Mouse (Mus musculus): ENCODE data around the gene G6pdx. TPM values are rescaled to one million over a fixed set of nuclear protein-coding genes. Genes with fewer than 3 reads are reported as not detected.

Gene G6pdx
- total and polyA plus RNA-seq, 3 experiments, result 35.9 to 70.5 (median 44.0) TPM

DNA sequence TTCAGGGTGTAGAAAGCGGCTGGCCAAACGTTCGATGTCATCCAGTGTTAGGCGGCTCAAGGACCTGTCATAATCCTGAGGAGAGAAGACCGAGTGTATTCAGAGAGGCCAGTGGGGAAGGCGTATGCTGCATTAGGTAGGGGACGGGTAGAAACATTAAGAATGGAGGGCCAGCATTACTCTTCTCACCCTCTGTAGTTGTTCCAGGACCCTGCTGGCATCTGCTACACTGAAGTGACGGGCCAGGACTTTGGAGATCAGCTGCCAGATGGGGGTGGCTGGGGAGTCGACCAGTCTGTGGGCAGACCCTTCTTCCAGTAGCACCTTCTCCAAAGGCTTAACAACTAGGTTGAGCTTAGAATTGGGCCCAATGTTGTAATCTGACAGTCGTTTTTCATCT is 61.5 kb downstream of the G6pdx start:
- Histone ChIP-seq H3K9me3 (replicated peaks; ENCODE audit: low read length) (no peaks in the 10 kb centered on the region), H3K36me3 (replicated peaks in 1 of 2; ENCODE audit: control insufficient read depth in 1 of 2, insufficient read depth in 1 of 2, low read length in 1 of 2) (peaks cover 21 to 36% of the 10 kb centered on the region in 2 experiments), H3K9ac (ENCODE audit: insufficient read depth, low read depth) (peak overlapping the region; percentile 83), H3K27me3 (replicated peaks) (no peaks in the 10 kb centered on the region), H3K27ac (ENCODE audit: insufficient read depth, low read depth) (no peak overlapping the region), H3K79me2 (replicated peaks; ENCODE audit: control insufficient read depth, extremely low read depth, insufficient read depth, poor library complexity, severe bottlenecking) (peaks cover 9% of the 10 kb centered on the region), H3K4me2 (ENCODE audit: insufficient read depth, low read depth, poor library complexity, severe bottlenecking) (peak overlapping the region; percentile 61; the same call in 1 of the 2 replicates), H3K4me1 (ENCODE audit: control insufficient read depth in 1 of 2, insufficient read depth in 2 of 2) (peaks cover 12 to 35% of the 10 kb centered on the region in 2 experiments; a peak in 3 of 4 replicates), H3K4me3 (replicated peaks in 1 of 3; ENCODE audit: low read depth in 2 of 3, low read length in 2 of 3, poor library complexity in 1 of 3) (peak overlapping the region; percentile 67 to 88 (median 70))
- dilution Hi-C loops (cut with MboI; ENCODE audit: extremely low pct_ligation_motif_present, extremely low pct_unique_long_range_greater_than_20kb, low sequenced_read_pairs) (no loop called here), in situ Hi-C loops (cut with MboI; ENCODE audit: low pct_ligation_motif_present, low pct_unique_long_range_greater_than_20kb, low sequenced_read_pairs) (no loop called here)
- no peak for TF ChIP-seq ELF1 (IDR thresholded peaks at IDR 0.05; ENCODE audit: low read depth, low read length)
- no peak for TF ChIP-seq MAFK (IDR thresholded peaks at IDR 0.05; ENCODE audit: insufficient replicate concordance, low read length)
- TF ChIP-seq GABPA (IDR thresholded peaks at IDR 0.05; ENCODE audit: insufficient replicate concordance, low read depth, low read length), result no peak
- no peak for TF ChIP-seq ETS1 (conservative IDR thresholded peaks at IDR 0.05; ENCODE audit: low read depth, low read length)
- no peak for TF ChIP-seq ZKSCAN1 (IDR thresholded peaks at IDR 0.05; ENCODE audit: borderline replicate concordance, low read depth, low read length)
- TF ChIP-seq SMC3 (IDR thresholded peaks at IDR 0.05; ENCODE audit: low read depth, low read length), result no peak
- TF ChIP-seq JUN (IDR thresholded peaks at IDR 0.05; ENCODE audit: insufficient read depth, low read depth, low read length), result no peak
- no peak for TF ChIP-seq MXI1 (IDR thresholded peaks at IDR 0.05; ENCODE audit: low read depth, low read length)
- no peak for TF ChIP-seq CHD1 (IDR thresholded peaks at IDR 0.05; ENCODE audit: low read depth, low read length)
- TF ChIP-seq USF1 (IDR thresholded peaks at IDR 0.05; ENCODE audit: low read depth, low read length), result no peak
- no peak for TF ChIP-seq TCF12 (IDR thresholded peaks at IDR 0.05; ENCODE audit: low read depth, low read length)
- TF ChIP-seq JUND (conservative IDR thresholded peaks at IDR 0.05; ENCODE audit: low read depth, low read length), result no peak
- TF ChIP-seq ZMIZ1 (IDR thresholded peaks at IDR 0.05; ENCODE audit: low read depth, low read length), result no peak
- TF ChIP-seq E2F4 (IDR thresholded peaks at IDR 0.05; ENCODE audit: insufficient replicate concordance, low read depth, low read length), result no peak
- TF ChIP-seq MAX (IDR thresholded peaks at IDR 0.05; ENCODE audit: low read length), result no peak
- no peak for TF ChIP-seq RAD21 (IDR thresholded peaks at IDR 0.05; ENCODE audit: low read depth, low read length)
- no peak for TF ChIP-seq USF2 (conservative IDR thresholded peaks at IDR 0.05; ENCODE audit: low read depth, low read length)
- DNase-seq (ENCODE audit: extremely low read depth), result no peak

Other genes starting within 250 kb of the G6pdx start
- gene Flna, start 179.4 kb downstream of the G6pdx start, total RNA-seq (2012; rRNA removed), result 78.7 and 82.4 TPM in 2 replicates
- 56.8 and 70.2 TPM in 2 replicates for gene Flna, start 179.4 kb downstream of the G6pdx start, total RNA-seq (2014; rRNA removed)
- 82.6 and 91.6 TPM in 2 replicates for gene Flna, start 179.4 kb downstream of the G6pdx start, polyA plus RNA-seq (2012; ENCODE audit: insufficient read length, low read depth)
- gene Emd, start 174.5 kb downstream of the G6pdx start, total RNA-seq (2012; rRNA removed), result 65.4 and 65.6 TPM in 2 replicates
- 80.1 and 99.4 TPM in 2 replicates for gene Emd, start 174.5 kb downstream of the G6pdx start, total RNA-seq (2014; rRNA removed)
- gene Emd, start 174.5 kb downstream of the G6pdx start, polyA plus RNA-seq (2012; ENCODE audit: insufficient read length, low read depth), result 73.8 and 132 TPM in 2 replicates
- 3,647 and 3,697 TPM in 2 replicates for gene Rpl10, start 158.4 kb downstream of the G6pdx start, total RNA-seq (2012; rRNA removed)
- gene Rpl10, start 158.4 kb downstream of the G6pdx start, total RNA-seq (2014; rRNA removed), result 3,137 and 3,420 TPM in 2 replicates
- gene Rpl10, start 158.4 kb downstream of the G6pdx start, polyA plus RNA-seq (2012; ENCODE audit: insufficient read length, low read depth), result 200 and 459 TPM in 2 replicates
- 31.9 and 40.4 TPM in 2 replicates for gene Taz, start 147.3 kb downstream of the G6pdx start, total RNA-seq (2012; rRNA removed)
- 29.2 and 31.6 TPM in 2 replicates for gene Taz, start 147.3 kb downstream of the G6pdx start, total RNA-seq (2014; rRNA removed)
- 25.6 and 29.0 TPM in 2 replicates for gene Taz, start 147.3 kb downstream of the G6pdx start, polyA plus RNA-seq (2012; ENCODE audit: insufficient read length, low read depth)
- 3.4 and 4.7 TPM in 2 replicates for gene Dnase1l1, start 146.9 kb downstream of the G6pdx start, total RNA-seq (2012; rRNA removed)
- gene Dnase1l1, start 146.9 kb downstream of the G6pdx start, total RNA-seq (2014; rRNA removed), result 3.8 and 5.1 TPM in 2 replicates
- 4.3 and 4.6 TPM in 2 replicates for gene Dnase1l1, start 146.9 kb downstream of the G6pdx start, polyA plus RNA-seq (2012; ENCODE audit: insufficient read length, low read depth)
- gene Atp6ap1, start 132.1 kb downstream of the G6pdx start, total RNA-seq (2012; rRNA removed), result 47.2 and 53.8 TPM in 2 replicates
- gene Atp6ap1, start 132.1 kb downstream of the G6pdx start, total RNA-seq (2014; rRNA removed), result 52.8 and 53.3 TPM in 2 replicates
- gene Atp6ap1, start 132.1 kb downstream of the G6pdx start, polyA plus RNA-seq (2012; ENCODE audit: insufficient read length, low read depth), result 61.3 and 66.4 TPM in 2 replicates
- gene Gdi1, start 124.2 kb downstream of the G6pdx start, total RNA-seq (2012; rRNA removed), result 29.6 and 42.7 TPM in 2 replicates
- 32.4 and 37.0 TPM in 2 replicates for gene Gdi1, start 124.2 kb downstream of the G6pdx start, total RNA-seq (2014; rRNA removed)
- gene Gdi1, start 124.2 kb downstream of the G6pdx start, polyA plus RNA-seq (2012; ENCODE audit: insufficient read length, low read depth), result 60.8 and 66.5 TPM in 2 replicates
- 26.4 and 30.4 TPM in 2 replicates for gene Fam50a, start 116.2 kb downstream of the G6pdx start, total RNA-seq (2012; rRNA removed)
- 8.3 TPM in 2 replicates for gene Fam50a, start 116.2 kb downstream of the G6pdx start, total RNA-seq (2014; rRNA removed)
- 47.0 and 58.4 TPM in 2 replicates for gene Fam50a, start 116.2 kb downstream of the G6pdx start, polyA plus RNA-seq (2012; ENCODE audit: insufficient read length, low read depth)
- 2.6 and 4.9 TPM in 2 replicates for gene Plxna3, start 100.1 kb downstream of the G6pdx start, total RNA-seq (2012; rRNA removed)
- 1.4 and 2.0 TPM in 2 replicates for gene Plxna3, start 100.1 kb downstream of the G6pdx start, total RNA-seq (2014; rRNA removed)
- gene Plxna3, start 100.1 kb downstream of the G6pdx start, polyA plus RNA-seq (2012; ENCODE audit: insufficient read length, low read depth), result 4.1 and 5.0 TPM in 2 replicates
- 57.9 and 68.6 TPM in 2 replicates for gene Lage3, start 75.6 kb downstream of the G6pdx start, total RNA-seq (2012; rRNA removed)
- gene Lage3, start 75.6 kb downstream of the G6pdx start, total RNA-seq (2014; rRNA removed), result 102 and 118 TPM in 2 replicates
- gene Lage3, start 75.6 kb downstream of the G6pdx start, polyA plus RNA-seq (2012; ENCODE audit: insufficient read length, low read depth), result 56.8 and 67.4 TPM in 2 replicates
- gene Ubl4a, start 56.0 kb downstream of the G6pdx start, total RNA-seq (2012; rRNA removed), result 12.7 and 18.8 TPM in 2 replicates
- gene Ubl4a, start 56.0 kb downstream of the G6pdx start, total RNA-seq (2014; rRNA removed), result 17.6 and 19.3 TPM in 2 replicates
- gene Ubl4a, start 56.0 kb downstream of the G6pdx start, polyA plus RNA-seq (2012; ENCODE audit: insufficient read length, low read depth), result 39.2 and 39.3 TPM in 2 replicates
- gene Slc10a3, start 55.8 kb downstream of the G6pdx start, total RNA-seq (2012; rRNA removed), result 7.4 and 11.6 TPM in 2 replicates
- gene Slc10a3, start 55.8 kb downstream of the G6pdx start, total RNA-seq (2014; rRNA removed), result 14.1 and 14.7 TPM in 2 replicates
- gene Slc10a3, start 55.8 kb downstream of the G6pdx start, polyA plus RNA-seq (2012; ENCODE audit: insufficient read length, low read depth), result 11.2 and 12.0 TPM in 2 replicates
- 8.7 and 12.5 TPM in 2 replicates for gene Fam3a, start 35.9 kb downstream of the G6pdx start, total RNA-seq (2012; rRNA removed)
- gene Fam3a, start 35.9 kb downstream of the G6pdx start, total RNA-seq (2014; rRNA removed), result 7.1 and 7.7 TPM in 2 replicates
- gene Fam3a, start 35.9 kb downstream of the G6pdx start, polyA plus RNA-seq (2012; ENCODE audit: insufficient read length, low read depth), result 8.3 and 12.3 TPM in 2 replicates
- gene Ikbkg, start 35.9 kb downstream of the G6pdx start, total RNA-seq (2012; rRNA removed), result 37.9 and 40.6 TPM in 2 replicates
- gene Ikbkg, start 35.9 kb downstream of the G6pdx start, total RNA-seq (2014; rRNA removed), result 25.0 and 26.4 TPM in 2 replicates
- gene Ikbkg, start 35.9 kb downstream of the G6pdx start, polyA plus RNA-seq (2012; ENCODE audit: insufficient read length, low read depth), result 20.5 and 28.3 TPM in 2 replicates
- gene Gm6880, start 52.2 kb upstream of the G6pdx start, total RNA-seq (2012; rRNA removed), result 0.25 and 0.59 TPM in 2 replicates
- not detected in 2 replicates for gene Gm6880, start 52.2 kb upstream of the G6pdx start, total RNA-seq (2014; rRNA removed)
- not detected in 2 replicates for gene Gm6880, start 52.2 kb upstream of the G6pdx start, polyA plus RNA-seq (2012; ENCODE audit: insufficient read length, low read depth)
- gene Olfr1326-ps1, start 145.7 kb upstream of the G6pdx start, total RNA-seq (2012; rRNA removed), result not detected in 2 replicates
- not detected in 2 replicates for gene Olfr1326-ps1, start 145.7 kb upstream of the G6pdx start, total RNA-seq (2014; rRNA removed)
- not detected in 2 replicates for gene Olfr1326-ps1, start 145.7 kb upstream of the G6pdx start, polyA plus RNA-seq (2012; ENCODE audit: insufficient read length, low read depth)
- gene Olfr1325, start 163.5 kb upstream of the G6pdx start, total RNA-seq (2012; rRNA removed), result not detected in 2 replicates
- gene Olfr1325, start 163.5 kb upstream of the G6pdx start, total RNA-seq (2014; rRNA removed), result not detected in 2 replicates
- gene Olfr1325, start 163.5 kb upstream of the G6pdx start, polyA plus RNA-seq (2012; ENCODE audit: insufficient read length, low read depth), result not detected in 2 replicates
- 0.17 and 0.21 TPM in 2 replicates for gene Gm5640, start 216.4 kb upstream of the G6pdx start, total RNA-seq (2012; rRNA removed)
- gene Gm5640, start 216.4 kb upstream of the G6pdx start, total RNA-seq (2014; rRNA removed), result 0.26 and 0.45 TPM in 2 replicates
- 0.44 and 0.50 TPM in 2 replicates for gene Gm5640, start 216.4 kb upstream of the G6pdx start, polyA plus RNA-seq (2012; ENCODE audit: insufficient read length, low read depth)